Mouse (Mus musculus) cerebellum, adult 18-20 months (tissue): ENCODE data around the gene Syne1.
A peak's percentile ranks its signal among the peaks of the same experiment; 100 is the strongest.

Experiments
- DNase-seq, 2 experiments: peaks; one replicate each; pipeline ENCODE4 v3.0.0; 2021

The Syne1 gene

DNA sequence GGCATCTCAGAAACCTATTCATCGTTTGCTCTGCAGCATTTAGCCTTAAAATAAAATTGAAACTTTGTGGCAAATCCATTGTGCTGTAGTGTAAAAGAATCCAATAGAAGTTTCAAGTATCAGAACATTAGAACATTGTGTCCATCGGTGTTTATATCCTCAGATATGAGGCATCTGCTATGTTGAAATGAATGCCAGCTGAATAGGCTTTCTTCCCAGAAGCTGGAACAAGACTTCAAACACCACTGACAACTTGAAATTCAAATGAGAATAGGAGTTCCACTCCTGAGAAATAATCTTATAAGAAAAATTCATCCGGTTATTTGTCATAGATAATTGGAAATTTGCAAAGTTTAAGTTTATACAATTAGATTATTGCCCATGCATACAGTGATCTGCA, 135.6 kb downstream of the Syne1 start:
- no peak for DNase-seq

DNA sequence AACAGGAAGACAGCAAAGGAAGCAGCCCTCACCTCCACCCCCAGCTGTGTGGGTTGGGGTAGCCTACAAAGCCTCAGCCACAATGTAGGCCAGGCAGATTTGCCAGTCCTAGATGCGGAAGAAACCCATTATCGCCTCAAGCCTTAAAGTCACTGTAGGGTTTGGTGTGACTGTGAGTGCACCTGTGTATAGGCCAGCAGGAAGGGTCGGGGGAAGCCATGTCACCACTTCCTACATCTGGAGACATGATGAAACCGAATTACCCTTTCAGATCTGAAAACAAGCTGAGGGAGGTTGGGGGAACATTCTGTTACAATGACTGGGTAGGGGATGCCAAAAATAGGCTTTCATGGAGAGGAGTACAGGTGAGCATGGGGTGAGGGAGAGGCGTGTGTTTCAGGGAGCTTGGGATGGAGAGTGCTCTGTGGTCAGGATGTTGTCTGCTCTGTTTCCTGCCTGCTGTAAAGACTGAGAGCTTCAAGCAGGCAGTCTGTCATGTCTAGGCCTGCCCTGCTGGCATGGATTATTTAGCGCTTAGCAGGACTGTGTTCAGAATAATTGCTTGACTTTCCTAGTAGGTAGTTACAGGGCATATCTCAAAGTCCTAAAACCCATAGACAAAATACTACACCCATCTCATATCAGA, 167.0 kb downstream of the Syne1 start:
- DNase-seq = no peak

DNA sequence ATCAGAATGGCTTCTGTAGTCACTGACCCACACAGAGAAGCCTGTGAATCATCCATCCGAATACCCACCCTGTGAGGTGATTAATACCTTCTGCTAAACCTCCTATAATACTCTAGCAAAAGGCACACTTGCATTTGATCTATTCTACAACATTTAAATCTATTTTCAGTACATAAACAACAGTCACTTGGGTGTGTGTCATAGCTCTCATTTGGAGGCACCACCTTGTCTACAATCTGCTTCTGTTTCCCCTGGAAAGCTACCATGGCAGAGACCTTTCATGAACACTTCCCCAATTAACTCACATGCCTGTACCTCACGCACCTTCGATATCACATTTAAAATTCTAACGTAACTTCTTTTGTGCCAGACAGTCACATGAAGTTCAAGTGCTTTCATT, 169.7 kb downstream of the Syne1 start:
- no peak for DNase-seq

DNA sequence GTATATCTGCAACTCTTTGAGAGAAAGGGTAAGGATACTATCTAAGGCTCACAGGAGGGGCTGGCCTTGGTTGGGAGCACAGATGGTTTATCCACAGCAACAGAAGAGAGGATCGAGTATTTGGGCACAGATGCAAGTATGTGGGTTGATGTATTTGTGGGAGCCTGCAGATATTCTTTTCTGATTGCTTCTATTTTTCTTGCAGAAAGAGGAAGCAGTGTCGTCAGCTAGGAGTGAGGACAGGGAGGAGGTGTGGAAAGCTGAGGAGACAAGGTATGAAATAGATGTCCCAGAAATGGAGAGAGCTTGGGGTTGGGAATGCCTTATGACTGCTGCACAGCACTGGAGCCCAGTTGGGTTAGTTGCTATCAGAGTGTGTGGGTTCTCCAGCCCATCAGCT, 172.3 kb downstream of the Syne1 start:
- DNase-seq = peak in 1 of 2 experiments; percentile 49

- peak in 1 of 2 experiments; percentile 59 for DNase-seq
These were observed 181.7 kb downstream of the Syne1 start for GRCm38 (mm10) chr10:5369599-5369998.

GRCm38 (mm10) chr10:5368266-5368665, 183.0 kb downstream of the Syne1 start:
- peak in 1 of 2 experiments; percentile 34 for DNase-seq

- no peak for DNase-seq
These were observed 183.7 kb downstream of the Syne1 start for GRCm38 (mm10) chr10:5367465-5368011.

- DNase-seq = peak; percentile 71 to 79
These were observed 190.7 kb downstream of the Syne1 start for GRCm38 (mm10) chr10:5360560-5360959.

- DNase-seq = no peak
These were observed 194.7 kb downstream of the Syne1 start for GRCm38 (mm10) chr10:5356614-5357013.

DNA sequence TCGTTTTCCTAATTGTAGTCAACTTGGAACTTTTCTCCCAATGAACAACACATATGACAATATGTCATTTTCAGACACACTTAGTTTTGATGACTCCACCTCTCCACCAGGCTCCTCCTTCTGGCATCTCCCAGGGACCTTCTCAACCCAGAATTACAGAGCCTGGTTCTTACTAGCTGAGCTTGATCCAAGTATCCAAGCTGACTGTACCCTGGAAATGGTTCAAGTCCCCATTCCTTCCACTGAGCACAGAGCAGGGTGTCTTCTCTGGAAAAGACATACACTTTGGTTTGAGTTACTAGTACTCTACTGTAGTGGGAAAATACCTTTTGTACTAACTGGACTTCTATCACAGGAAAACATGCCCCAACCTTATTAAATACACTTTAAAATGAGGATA, 197.9 kb downstream of the Syne1 start:
- peak; percentile 43 to 53 for DNase-seq

- no peak for DNase-seq
These were observed 204.4 kb downstream of the Syne1 start for GRCm38 (mm10) chr10:5346911-5347310.

DNA sequence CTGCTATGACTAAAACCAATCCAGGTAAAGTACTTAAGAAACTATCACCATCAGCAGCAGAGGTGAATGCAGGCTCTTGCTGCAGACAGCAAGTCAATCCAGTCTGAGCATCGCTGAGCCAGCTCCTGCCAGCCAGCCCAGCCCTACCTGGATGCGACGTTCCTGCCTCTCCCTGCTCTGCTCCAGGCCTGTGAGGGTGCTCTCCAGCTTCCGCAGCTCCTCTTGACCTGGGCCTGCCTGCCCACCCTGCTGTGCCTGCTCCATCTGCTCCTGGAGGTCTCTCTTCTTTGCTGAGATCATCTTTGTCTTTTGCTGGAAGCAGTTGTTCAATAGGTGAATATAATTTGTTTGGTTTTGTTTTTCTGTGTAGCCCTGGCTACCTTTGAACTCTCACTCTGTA, 208.1 kb downstream of the Syne1 start:
- DNase-seq = peak; percentile 54 to 69

GRCm38 (mm10) chr10:5336394-5336793, 214.9 kb downstream of the Syne1 start:
- no peak for DNase-seq

GRCm38 (mm10) chr10:5332801-5333200, 218.5 kb downstream of the Syne1 start:
- DNase-seq = no peak

DNA sequence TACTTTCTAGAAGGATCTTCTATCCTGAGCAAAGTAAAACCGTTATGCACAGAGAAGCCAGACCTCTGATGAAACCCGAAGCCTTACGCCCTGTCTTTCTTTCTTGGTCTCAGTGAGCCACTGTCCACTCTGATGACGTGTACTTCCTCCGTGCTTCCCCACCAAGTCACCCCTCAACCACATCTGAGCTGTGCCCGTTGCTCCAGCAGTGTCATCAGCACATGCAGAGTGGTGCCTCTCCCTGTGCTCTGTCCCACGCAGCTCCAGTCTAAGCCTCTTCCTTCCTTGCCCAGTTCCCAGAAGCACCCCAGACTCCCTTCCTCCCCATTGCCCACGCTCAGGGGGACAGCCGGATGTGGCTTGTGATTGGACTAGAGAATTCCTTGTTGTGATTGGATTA, 224.6 kb downstream of the Syne1 start:
- DNase-seq = no peak

DNA sequence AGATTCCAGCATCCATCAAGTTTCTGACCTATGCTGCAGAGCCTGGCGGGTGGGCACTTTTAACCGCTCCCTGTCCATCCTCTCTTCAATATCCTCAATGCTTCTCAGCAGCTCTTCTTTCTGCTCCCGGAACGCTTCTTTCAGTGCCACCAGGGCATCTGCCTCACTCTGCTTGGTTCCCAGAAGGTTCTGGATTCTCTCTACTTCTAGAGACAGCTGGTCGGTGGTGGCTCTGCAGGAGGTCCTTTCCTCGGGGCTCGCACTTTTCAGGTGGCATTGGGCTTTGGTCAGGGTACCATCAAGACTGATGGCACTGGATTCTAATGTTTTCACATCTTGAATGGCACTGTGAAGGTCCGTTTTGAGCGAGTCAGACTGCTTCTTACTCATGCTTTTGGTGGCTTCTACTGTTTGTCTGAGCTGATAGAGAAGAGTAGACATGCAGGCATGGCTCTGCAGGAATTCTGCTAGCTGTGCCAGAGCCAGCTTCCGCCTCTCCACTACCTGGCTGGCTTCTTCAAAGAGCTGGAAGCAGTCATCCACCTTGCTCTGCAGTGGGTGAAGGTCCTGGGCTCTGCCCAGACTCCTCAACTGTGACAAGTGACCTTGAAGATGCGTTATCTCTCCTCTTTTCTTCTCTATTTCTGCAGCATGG, 227.4 kb downstream of the Syne1 start:
- peak; percentile 50 to 55 for DNase-seq

DNA sequence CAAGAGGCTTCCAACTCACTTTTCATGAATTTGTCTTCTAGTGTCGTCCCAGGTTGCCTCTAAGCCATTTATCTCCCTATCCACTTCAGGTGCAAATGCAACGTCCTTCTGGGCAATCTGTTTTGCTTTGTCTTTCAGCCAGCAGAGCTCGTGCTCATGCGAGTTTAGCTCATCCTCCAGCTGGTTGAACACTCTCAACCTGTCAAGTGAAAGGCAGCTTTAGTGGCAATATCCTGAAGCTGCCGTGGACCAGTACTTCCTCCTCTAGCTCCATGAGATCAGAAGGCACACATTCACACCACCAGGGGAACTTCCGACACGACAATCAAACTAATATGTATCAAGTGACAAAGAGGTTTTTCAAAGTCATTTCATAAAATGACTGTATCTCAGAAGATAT, 228.7 kb downstream of the Syne1 start:
- peak; percentile 54 to 70 for DNase-seq

GRCm38 (mm10) chr10:5317602-5318001, 233.7 kb downstream of the Syne1 start:
- DNase-seq = peak; percentile 79 to 88

DNA sequence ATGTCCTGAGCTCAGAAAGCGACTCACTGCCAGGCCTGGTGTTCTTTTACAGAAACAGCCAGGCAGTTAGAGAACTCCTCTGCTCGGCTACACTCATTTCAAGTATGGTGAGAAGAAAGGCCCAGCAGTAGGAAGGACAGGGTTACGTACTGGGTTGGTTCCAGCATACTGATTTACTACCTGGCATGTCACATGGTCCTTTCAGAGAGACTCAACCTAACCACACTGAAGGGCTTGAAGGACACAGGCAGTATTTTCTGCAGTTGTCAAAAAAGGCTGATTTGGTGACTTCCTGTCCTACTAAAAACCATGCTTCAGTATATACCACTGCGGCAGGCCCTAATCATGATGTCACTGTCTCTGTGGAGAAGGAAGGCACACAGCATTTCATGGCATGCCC, 238.8 kb downstream of the Syne1 start:
- no peak for DNase-seq

GRCm38 (mm10) chr10:5309961-5310713, 241.1 kb downstream of the Syne1 start:
- peak in 1 of 2 experiments; percentile 27 for DNase-seq

DNA sequence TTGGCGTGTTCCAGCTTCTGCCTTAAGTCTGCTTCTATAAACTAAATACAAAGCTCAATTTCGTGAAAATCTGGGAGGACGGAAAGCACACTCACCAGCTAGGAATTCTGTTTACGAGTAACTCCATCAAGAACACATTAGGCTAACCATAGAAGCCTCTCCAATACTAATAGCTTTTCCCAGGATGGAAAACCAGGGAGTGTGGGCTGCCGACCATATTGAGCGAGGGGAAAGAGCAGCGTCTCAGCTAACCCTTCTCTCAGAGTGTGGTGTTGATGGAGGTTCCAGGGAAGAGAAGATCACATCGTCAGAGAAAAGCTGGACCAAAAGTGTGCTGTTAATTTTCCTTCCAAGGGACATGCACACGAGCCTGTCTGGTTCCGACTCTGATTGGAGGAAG, 241.9 kb downstream of the Syne1 start:
- DNase-seq = no peak

DNA sequence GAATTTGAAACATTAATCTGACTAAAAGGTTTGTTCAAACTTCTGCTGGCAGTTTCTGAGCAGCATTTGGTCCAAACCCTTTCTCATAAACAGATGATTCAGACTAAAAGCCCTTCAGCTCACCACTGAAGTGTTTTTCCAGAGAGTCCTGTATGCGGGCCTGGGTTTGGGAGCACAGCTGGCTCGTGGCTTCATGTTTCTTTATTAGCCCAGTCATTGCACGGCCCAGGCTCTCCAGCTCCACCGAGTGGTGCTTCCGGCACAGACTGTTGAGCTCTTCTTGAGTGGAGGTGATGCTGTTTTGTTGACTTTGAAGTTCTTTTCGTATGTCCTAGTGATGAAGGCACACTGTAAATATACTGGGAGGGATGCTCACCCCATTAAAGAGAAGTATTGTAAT, 245.7 kb downstream of the Syne1 start:
- DNase-seq = no peak

GRCm38 (mm10) chr10:5295291-5295891, 255.9 kb downstream of the Syne1 start:
- DNase-seq = peak in 1 of 2 experiments; percentile 26
